Mouse (Mus musculus) intestine, embryonic 14.5 days (tissue): ENCODE measurements at regions not wholly inside any gene's neighbourhood (a gene's known extent, or its start where the extent isn't known, plus 50 kb on each side); places are given as distances from the start of the nearest gene placed in this dataset.
A peak's percentile ranks its signal among the peaks of the same experiment; 100 is the strongest.

ENCODE experiments used
- ATAC-seq: fragments of 200-750 bp; cut with Nextera tagmentation; replicated peaks from 2 replicates; pipeline ENCODE4 v1.8.0; 2017; ENCODE audit warnings: low read depth, moderate number of reproducible peaks, moderate TSS enrichment, moderate library complexity; ENCODE audit not compliant: low FRiP score, low TSS enrichment
- DNase-seq: peaks from one replicate; pipeline ENCODE4 v3.0.0-alpha.2; 2018; ENCODE audit warnings: low spot score
- H3K27ac ChIP-seq: fragments of 300-500 bp; sonication (generic); 2 replicates; pipeline ENCODE4 v1.5.1; 2014; ENCODE audit warnings: low read depth, mild to moderate bottlenecking, control low read depth
- H3K27me3 ChIP-seq: fragments of 300-500 bp; sonication (generic); replicated peaks from 2 replicates; pipeline ENCODE4 v1.6.1; 2014; ENCODE audit warnings: low read length, control low read depth; ENCODE audit not compliant: control insufficient read depth, insufficient read depth
- H3K36me3 ChIP-seq: fragments of 300-500 bp; sonication (generic); 2 replicates; pipeline ENCODE4 v1.6.1; 2014; ENCODE audit warnings: low read length, control low read depth; ENCODE audit not compliant: control insufficient read depth, insufficient read depth
- H3K4me1 ChIP-seq: fragments of 300-500 bp; sonication (generic); replicated peaks from 2 replicates; pipeline ENCODE4 v1.6.1; 2014; ENCODE audit warnings: low read length, control low read depth, mixed read lengths; ENCODE audit not compliant: control insufficient read depth, insufficient read depth
- H3K4me2 ChIP-seq: fragments of 300-500 bp; sonication (generic); 2 replicates; pipeline ENCODE4 v1.6.1; 2014; ENCODE audit warnings: low read length
- H3K4me3 ChIP-seq: fragments of 300-500 bp; sonication (generic); 2 replicates; pipeline ENCODE4 v1.5.1; 2014; ENCODE audit warnings: low read depth, low read length, control low read depth, mixed read lengths
- H3K9ac ChIP-seq: fragments of 300-500 bp; sonication (generic); 2 replicates; pipeline ENCODE4 v1.6.1; 2014; ENCODE audit warnings: mild to moderate bottlenecking, low read length
- H3K9me3 ChIP-seq: fragments of 300-500 bp; sonication (generic); 2 replicates; pipeline ENCODE4 v1.6.1; 2016; ENCODE audit warnings: low read length, control low read depth; ENCODE audit not compliant: control insufficient read depth
- WGBS: fragments of 180-500 bp; shearing (Covaris S2); extraction: QIAGEN DNeasy Blood & Tissue Kit; methylation state at CpG from one replicate; pipeline ENCODE4 v1.1.7; 2014; 5-methylcytosine and 5-hydroxymethylcytosine counted together

DNA sequence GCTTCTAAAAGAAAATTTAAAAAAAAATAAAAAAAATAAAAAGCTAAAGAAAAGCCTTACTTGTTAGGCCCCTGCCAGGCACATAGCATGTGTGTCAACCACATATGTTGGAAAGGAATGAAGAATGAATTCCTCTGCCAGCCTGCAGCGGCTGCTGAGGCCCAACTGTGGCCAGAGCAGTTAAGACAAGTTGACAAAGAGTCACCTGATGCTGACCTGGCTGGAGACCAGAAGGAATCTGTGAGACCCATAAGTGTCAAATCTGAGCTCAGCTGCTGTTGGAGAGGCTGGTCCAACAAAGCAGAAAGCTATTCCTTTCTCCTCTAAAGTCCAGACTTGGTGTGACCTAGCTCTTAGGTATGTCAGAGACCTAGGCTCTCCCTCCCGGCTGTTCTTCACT is 78.5 kb upstream of the Itga6 start:
- ATAC-seq: no peak
- Histone ChIP-seq H3K9me3 (no peaks in the 10 kb centered on the region), H3K9ac (no peak overlapping the region), H3K4me2 (no peak overlapping the region), H3K27ac (no peak overlapping the region), H3K4me3 (no peak overlapping the region), H3K27me3 (no peaks in the 10 kb centered on the region), H3K4me1 (no peaks in the 10 kb centered on the region), H3K36me3 (no peaks in the 10 kb centered on the region)
- DNase-seq: no peak
- 68% methylated on average over 2 of the region's 2 CpGs for WGBS

DNA sequence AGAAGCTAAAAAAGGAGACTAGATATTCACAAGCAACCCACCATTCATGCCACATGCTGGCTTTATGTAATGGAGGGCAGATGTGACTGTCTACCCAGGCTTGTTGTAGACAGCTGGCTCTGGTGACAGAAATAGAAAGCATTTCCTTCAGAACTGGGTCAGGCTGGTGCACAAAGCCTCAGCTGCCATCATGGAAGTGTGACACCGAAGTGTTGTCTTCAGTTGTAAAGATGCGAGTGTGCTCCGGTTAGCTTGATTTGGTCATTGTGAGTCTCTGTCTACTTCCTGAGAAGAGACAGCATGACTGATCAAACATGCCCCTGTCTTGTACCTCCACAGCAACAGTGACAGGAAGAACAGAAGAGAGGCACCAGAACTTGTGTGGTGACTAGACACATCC is 77.7 kb upstream of the Itga6 start:
- Histone ChIP-seq H3K27ac (no peak overlapping the region), H3K9ac (no peak overlapping the region), H3K4me1 (no peaks in the 10 kb centered on the region), H3K36me3 (no peaks in the 10 kb centered on the region), H3K4me2 (no peak overlapping the region), H3K27me3 (no peaks in the 10 kb centered on the region), H3K4me3 (no peak overlapping the region), H3K9me3 (no peaks in the 10 kb centered on the region)
- DNase-seq: no peak
- 93% methylated on average over 3 of the region's 3 CpGs for whole genome bisulfite sequencing
- no peak for ATAC-seq

DNA sequence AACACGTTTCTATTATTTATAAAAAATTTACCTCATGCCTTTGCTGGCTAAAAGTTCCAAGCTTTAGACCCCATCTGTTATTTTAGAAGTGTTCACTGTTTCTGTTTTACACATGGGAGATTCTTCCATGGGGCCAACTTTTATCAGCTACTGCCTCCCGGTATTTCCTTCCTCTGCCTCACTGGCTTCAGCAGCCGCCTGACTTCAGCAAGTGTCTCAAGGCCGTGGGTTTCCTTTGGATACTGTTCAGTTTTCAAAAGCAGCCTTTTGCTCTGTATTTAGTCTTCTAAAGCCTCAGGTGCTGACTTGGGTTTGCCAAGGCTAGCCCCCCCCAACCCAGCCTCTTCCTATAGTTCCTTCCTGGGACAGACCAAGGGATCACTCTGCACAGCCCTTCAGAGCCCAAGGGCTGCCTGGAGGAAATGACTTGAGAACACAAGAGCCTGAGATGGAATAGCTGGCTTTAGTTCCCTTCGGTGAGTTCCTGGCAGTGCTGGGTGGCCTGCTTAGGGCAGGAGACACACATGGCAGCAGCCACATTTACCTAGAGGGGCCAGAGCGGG is 75.1 kb upstream of the Itga6 start:
- Histone ChIP-seq H3K27me3 (no peaks in the 10 kb centered on the region), H3K9me3 (no peaks in the 10 kb centered on the region), H3K4me1 (0 out of 2 replicates have a peak, but pooled peaks cover 4% of the 10 kb centered on the region), H3K36me3 (no peaks in the 10 kb centered on the region), H3K4me2 (no peak overlapping the region), H3K27ac (peak overlapping the region; percentile 14; the same call in 1 of the 2 replicates), H3K9ac (no peak overlapping the region), H3K4me3 (no peak overlapping the region)
- ATAC-seq (no peak), DNase-seq (no peak)
- 88% methylated on average over 6 of the region's 6 CpGs for WGBS

DNA sequence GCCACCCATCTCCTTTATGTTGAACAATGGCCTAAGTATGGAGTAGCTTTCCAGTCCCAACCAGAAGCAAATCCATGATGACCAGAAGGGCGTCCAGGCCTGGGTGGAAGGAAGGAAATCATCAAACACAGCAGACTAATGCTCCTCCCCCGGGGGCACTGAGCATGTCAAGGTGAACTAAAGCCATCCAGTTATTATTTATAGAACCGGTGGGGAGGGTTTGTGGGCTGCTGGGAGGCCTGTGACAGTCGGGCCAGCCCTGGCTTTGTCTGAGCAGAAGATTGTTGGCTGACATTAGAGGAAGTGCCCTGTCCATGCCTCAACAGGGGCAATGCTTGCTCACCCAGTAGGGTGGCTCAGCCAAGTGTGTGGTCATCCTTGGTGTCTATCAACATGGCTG is 74.5 kb upstream of the Itga6 start:
- Histone ChIP-seq H3K27ac (no peak overlapping the region), H3K9me3 (no peaks in the 10 kb centered on the region), H3K27me3 (no peaks in the 10 kb centered on the region), H3K4me1 (0 out of 2 replicates have a peak, but pooled peaks cover 4% of the 10 kb centered on the region), H3K4me3 (no peak overlapping the region), H3K9ac (no peak overlapping the region), H3K4me2 (no peak overlapping the region), H3K36me3 (no peaks in the 10 kb centered on the region)
- DNase-seq: no peak
- 80% methylated on average over 4 of the region's 4 CpGs for WGBS
- ATAC-seq: no peak

DNA sequence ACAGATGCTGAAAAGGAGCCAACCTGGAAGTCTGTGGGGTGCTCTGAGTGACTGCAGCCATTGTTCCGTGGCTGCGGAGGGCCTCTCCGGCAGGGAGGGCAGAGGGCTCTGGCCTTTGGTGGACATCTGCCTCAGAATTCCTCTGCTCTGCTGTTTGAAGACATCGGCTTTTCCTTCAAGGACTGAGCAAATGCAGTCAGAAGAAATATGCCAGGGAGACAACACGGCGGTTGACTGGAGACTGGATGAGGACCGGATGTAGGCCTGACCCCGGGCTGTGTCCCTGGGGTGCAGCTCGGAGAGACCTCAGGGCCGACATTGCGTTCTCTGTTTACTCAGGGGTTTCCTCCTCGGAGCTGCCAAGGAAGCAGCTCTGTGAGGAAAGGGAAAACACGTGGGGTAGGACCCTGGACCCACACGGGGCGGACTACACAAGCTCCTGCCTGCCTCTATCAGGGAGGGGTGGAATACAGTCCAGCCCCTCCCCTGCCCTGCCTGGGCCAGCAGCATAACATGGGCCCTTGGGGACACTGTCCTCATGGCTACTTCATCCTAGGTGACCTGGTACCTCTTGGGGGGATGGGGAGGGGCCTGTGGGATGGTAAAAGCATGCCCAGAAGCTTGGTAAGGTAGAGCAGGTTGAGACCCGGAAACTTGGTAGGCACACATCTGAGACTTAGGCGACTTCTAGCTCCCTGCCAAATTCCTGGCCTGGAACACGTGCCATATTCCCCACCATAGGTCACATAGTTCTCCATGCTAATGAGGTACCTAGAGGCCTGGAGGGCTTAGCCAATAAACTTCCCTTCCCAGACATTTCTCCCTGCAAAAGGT is 72.1 kb upstream of the Itga6 start:
- WGBS: 60% methylated on average over 18 of the region's 18 CpGs
- ATAC-seq (no peak; the same call in 1 of the 2 replicates), DNase-seq (no peak)
- no peak overlapping the region for H3K9ac ChIP-seq
- H3K4me2 ChIP-seq: no peak overlapping the region
- no peaks in the 10 kb centered on the region for H3K9me3 ChIP-seq
- H3K27ac ChIP-seq: 0 out of 2 replicates have a peak overlapping the region, but pooled peaks have one; percentile 22
- no peaks in the 10 kb centered on the region for H3K27me3 ChIP-seq
- no peaks in the 10 kb centered on the region for H3K36me3 ChIP-seq
- H3K4me1 ChIP-seq: 0 out of 2 replicates have a peak, but pooled peaks cover 4% of the 10 kb centered on the region
- no peak overlapping the region for H3K4me3 ChIP-seq

DNA sequence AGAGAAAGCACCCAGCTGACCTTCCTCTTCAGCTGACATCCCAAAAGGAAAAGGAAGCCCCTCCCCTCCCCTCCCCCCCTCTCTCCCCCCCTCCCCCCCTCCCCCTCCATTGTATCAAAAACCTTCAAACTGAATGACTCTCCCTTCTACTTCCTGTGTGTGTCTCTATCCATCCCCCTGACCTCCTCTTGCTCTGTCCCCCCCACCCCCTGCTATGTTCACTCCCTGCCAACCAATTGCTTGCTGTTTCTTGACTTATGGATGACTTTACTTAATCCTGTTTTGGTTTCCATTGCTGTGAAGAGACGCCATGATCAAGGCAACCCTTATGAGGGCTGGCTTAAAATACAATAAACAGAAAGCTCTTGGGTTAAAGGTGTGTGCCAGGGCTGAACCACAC is 64.7 kb upstream of the Itga6 start:
- Histone ChIP-seq H3K4me3 (no peak overlapping the region), H3K4me2 (no peak overlapping the region), H3K36me3 (no peaks in the 10 kb centered on the region), H3K27me3 (no peaks in the 10 kb centered on the region), H3K9ac (no peak overlapping the region), H3K9me3 (no peaks in the 10 kb centered on the region), H3K4me1 (no peaks in the 10 kb centered on the region), H3K27ac (no peak overlapping the region)
- ATAC-seq: no peak
- DNase-seq: no peak
- 43% methylated on average over 1 of the region's 1 CpGs for WGBS

DNA sequence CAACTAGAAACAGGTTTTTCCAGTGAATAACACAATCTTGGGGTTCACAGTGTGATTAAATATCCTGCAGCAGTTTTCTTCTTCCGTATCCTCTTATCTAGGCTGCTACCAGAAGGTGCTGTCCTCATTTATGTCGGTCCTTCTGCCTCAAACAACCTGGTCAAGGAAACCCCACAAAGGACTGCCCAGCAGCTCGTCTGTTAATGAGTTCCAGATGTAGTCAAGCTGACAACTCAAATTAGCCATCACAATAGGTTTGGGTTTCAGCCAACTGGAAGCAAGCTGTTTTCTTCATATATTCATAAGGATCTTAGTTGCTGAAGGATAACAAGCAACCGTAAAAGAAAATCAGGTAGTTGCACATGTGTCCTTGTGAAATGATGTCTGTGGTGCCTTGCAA is 64.3 kb upstream of the Itga6 start:
- Histone ChIP-seq H3K9ac (no peak overlapping the region), H3K4me2 (no peak overlapping the region), H3K4me1 (no peaks in the 10 kb centered on the region), H3K27ac (no peak overlapping the region), H3K4me3 (no peak overlapping the region), H3K36me3 (no peaks in the 10 kb centered on the region), H3K9me3 (no peaks in the 10 kb centered on the region), H3K27me3 (no peaks in the 10 kb centered on the region)
- ATAC-seq (no peak), DNase-seq (no peak)
- WGBS: 66% methylated on average over 4 of the region's 4 CpGs

DNA sequence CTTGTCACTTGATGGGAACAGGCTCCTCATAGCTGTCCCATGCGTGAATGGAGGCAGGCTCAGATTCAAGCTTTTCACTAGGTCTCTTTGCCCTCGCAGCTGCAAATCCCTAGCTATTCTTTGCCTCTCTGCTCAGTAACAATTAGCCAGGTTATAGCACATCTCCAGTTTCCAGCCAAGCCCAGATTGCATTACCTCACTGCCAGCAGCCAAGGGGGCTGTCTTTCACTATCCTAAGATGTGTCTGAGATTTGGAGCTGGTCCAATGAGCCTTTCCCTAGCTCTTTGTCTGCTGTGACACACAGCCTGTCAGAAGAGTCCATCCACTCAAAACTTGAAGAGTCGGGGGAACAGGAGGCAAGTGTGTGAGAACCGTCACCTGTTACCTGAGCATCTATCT is 62.0 kb upstream of the Itga6 start:
- WGBS: 84% methylated on average over 4 of the region's 4 CpGs
- H3K4me1 ChIP-seq: no peaks in the 10 kb centered on the region
- H3K9ac ChIP-seq: no peak overlapping the region
- H3K4me3 ChIP-seq: no peak overlapping the region
- ATAC-seq (no peak), DNase-seq (no peak)
- H3K4me2 ChIP-seq: no peak overlapping the region
- no peaks in the 10 kb centered on the region for H3K36me3 ChIP-seq
- no peak overlapping the region for H3K27ac ChIP-seq
- H3K9me3 ChIP-seq: no peaks in the 10 kb centered on the region
- H3K27me3 ChIP-seq: no peaks in the 10 kb centered on the region

DNA sequence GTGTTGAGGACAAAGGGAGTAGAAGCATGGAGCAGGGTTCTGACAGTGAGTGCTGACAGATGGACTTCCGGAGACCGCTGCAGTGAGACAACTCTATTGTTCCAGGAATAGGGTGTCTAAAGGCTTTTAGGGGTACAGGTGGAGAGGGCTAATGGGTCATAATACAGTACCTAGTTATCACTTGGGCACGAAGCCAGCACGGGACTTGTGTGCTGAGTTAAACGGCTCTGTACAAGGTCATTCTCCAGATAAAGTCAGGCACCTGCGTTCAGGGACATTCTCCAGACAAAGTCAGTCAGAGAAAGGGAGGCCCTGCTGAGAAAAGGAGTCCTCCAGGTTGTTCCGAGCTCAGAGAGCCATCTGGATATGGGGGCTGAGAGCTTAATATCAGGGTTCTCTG is 60.2 kb upstream of the Itga6 start:
- Histone ChIP-seq H3K4me3 (no peak overlapping the region), H3K4me1 (no peaks in the 10 kb centered on the region), H3K27ac (no peak overlapping the region), H3K4me2 (no peak overlapping the region), H3K9me3 (no peaks in the 10 kb centered on the region), H3K9ac (no peak overlapping the region), H3K36me3 (no peaks in the 10 kb centered on the region), H3K27me3 (no peaks in the 10 kb centered on the region)
- WGBS: 73% methylated on average over 7 of the region's 7 CpGs
- ATAC-seq: no peak
- no peak for DNase-seq
